In genomic region chr3:96547389-96547960, GRCm38 (mm10) we compare ENCODE assay signal across 8 mouse cellular contexts. TPM values are rescaled to one million over a fixed set of nuclear protein-coding genes. Genes with fewer than 3 reads are reported as not detected.
A peak's percentile ranks its signal among the peaks of the same experiment; 100 is the strongest.
DNase-seq lines count a peak whose midpoint lies in the region; ATAC-seq lines count a peak whose summit lies in the region.

No protein-coding gene starts in this region.

- peak; percentile 71 to 92 for DNase-seq in adrenal gland, adult (ENCODE audit: inconsistent age in 2 of 2, low spot score in 1 of 2)
- no peak for DNase-seq in adrenal gland, adult 8-10 months
- DNase-seq in cerebellum, postnatal 25 days: peak; percentile 86 to 90
- peak; percentile 79 to 83 for DNase-seq in frontal cortex, postnatal 36 days (ENCODE audit: low spot score in 2 of 2)
- DNase-seq in induced T-regulatory cell, adult 2 months (ENCODE audit: low read depth): peak; percentile 85
- peak; percentile 77 to 83 for DNase-seq in left cerebral cortex, postnatal 10 days (ENCODE audit: extremely low spot score in 1 of 2, low spot score in 2 of 2)
- DNase-seq in right cerebral cortex, postnatal 4 days: peak; percentile 86

- ATAC-seq in megakaryocyte progenitor cell, adult 5-6 weeks (replicated peaks; ENCODE audit: poor library complexity): peak; percentile 93

- intact Hi-C loops in left cerebral cortex, postnatal 10 days (cut with DNase I): loop anchor here (1.0 to 5.0 kb wide), 2 partner anchors 33 to 150 kb away; partner anchors contain the start of gene Pias3

RNA-seq across cellular contexts. Expression of gene Txnip, which starts 10.3 kb away (rescaled TPM):
- 100 to 1,000 TPM; 374 to 825 (median 652) TPM for total RNA-seq in adrenal gland, adult 8-10 months (2022)
- 10 to 100 TPM; 40.3 to 45.4 TPM for total RNA-seq in left cerebral cortex, postnatal 10 days (2021)
- total RNA-seq in megakaryocyte progenitor cell, adult 5-6 weeks (2015): 103 and 139 TPM in 2 replicates
- 94.6 and 128 TPM in 2 replicates for total RNA-seq in megakaryocyte progenitor cell, adult 5-6 weeks (2017)

RNA-seq across cellular contexts. Expression of gene Hfe2, which starts 22.5 kb away (rescaled TPM):
- under 1 TPM in 1 of 4 experiments, not detected in 3; 0.27 TPM for total RNA-seq in adrenal gland, adult 8-10 months (2022)
- total RNA-seq in left cerebral cortex, postnatal 10 days (2021): under 1 TPM; 0.39 to 0.57 TPM
- total RNA-seq in megakaryocyte progenitor cell, adult 5-6 weeks (2015): not detected in 2 replicates
- not detected in 2 replicates for total RNA-seq in megakaryocyte progenitor cell, adult 5-6 weeks (2017)

RNA-seq across cellular contexts. Expression of gene Gm16253, which starts 29.3 kb away (rescaled TPM):
- total RNA-seq in adrenal gland, adult 8-10 months (2022): not detected
- total RNA-seq in left cerebral cortex, postnatal 10 days (2021): not detected
- not detected in 2 replicates for total RNA-seq in megakaryocyte progenitor cell, adult 5-6 weeks (2015)
- total RNA-seq in megakaryocyte progenitor cell, adult 5-6 weeks (2017): not detected in 2 replicates

RNA-seq across cellular contexts. Expression of gene Polr3gl, which starts 46.5 kb away (rescaled TPM):
- 10 to 100 TPM; 35.7 to 54.5 (median 40.0) TPM for total RNA-seq in adrenal gland, adult 8-10 months (2022)
- 10 to 100 TPM; 26.3 to 29.3 TPM for total RNA-seq in left cerebral cortex, postnatal 10 days (2021)
- 27.0 and 30.4 TPM in 2 replicates for total RNA-seq in megakaryocyte progenitor cell, adult 5-6 weeks (2015)
- total RNA-seq in megakaryocyte progenitor cell, adult 5-6 weeks (2017): 50.7 and 59.5 TPM in 2 replicates

RNA-seq across cellular contexts. Expression of gene Ankrd34a, which starts 49.0 kb away (rescaled TPM):
- 1 to 10 TPM; 1.1 to 2.3 (median 1.7) TPM for total RNA-seq in adrenal gland, adult 8-10 months (2022)
- total RNA-seq in left cerebral cortex, postnatal 10 days (2021): 10 to 100 TPM; 56.6 to 57.0 TPM
- not detected in 2 replicates for total RNA-seq in megakaryocyte progenitor cell, adult 5-6 weeks (2015)
- not detected in 2 replicates for total RNA-seq in megakaryocyte progenitor cell, adult 5-6 weeks (2017)
